Mouse (Mus musculus) brain, embryonic 14.5 days (tissue): ENCODE results near the gene Tmem115.

Experiments
- CTCF ChIP-seq: fragments of 200-500 bp; IDR thresholded peaks from 2 replicates; pipeline ENCODE4 v1.5.1; 2012; ENCODE audit warnings: inconsistent platforms, mild to moderate bottlenecking, moderate library complexity, borderline replicate concordance; ENCODE audit not compliant: insufficient read depth, insufficient read length; ENCODE audit errors: extremely low read depth
- POLR2A ChIP-seq: fragments of 200-500 bp; IDR thresholded peaks from 2 replicates; pipeline ENCODE4 v1.6.1; 2012; ENCODE audit warnings: mild to moderate bottlenecking, inconsistent platforms, borderline replicate concordance; ENCODE audit not compliant: poor library complexity, insufficient read depth, insufficient read length, severe bottlenecking; ENCODE audit errors: extremely low read depth

- TF ChIP-seq CTCF (no peak), POLR2A (no peak)
Measured at GRCm38 (mm10) chr9:107538711-107539110, 5.0 kb downstream of the Tmem115 start.
